In the genomic region with DNA sequence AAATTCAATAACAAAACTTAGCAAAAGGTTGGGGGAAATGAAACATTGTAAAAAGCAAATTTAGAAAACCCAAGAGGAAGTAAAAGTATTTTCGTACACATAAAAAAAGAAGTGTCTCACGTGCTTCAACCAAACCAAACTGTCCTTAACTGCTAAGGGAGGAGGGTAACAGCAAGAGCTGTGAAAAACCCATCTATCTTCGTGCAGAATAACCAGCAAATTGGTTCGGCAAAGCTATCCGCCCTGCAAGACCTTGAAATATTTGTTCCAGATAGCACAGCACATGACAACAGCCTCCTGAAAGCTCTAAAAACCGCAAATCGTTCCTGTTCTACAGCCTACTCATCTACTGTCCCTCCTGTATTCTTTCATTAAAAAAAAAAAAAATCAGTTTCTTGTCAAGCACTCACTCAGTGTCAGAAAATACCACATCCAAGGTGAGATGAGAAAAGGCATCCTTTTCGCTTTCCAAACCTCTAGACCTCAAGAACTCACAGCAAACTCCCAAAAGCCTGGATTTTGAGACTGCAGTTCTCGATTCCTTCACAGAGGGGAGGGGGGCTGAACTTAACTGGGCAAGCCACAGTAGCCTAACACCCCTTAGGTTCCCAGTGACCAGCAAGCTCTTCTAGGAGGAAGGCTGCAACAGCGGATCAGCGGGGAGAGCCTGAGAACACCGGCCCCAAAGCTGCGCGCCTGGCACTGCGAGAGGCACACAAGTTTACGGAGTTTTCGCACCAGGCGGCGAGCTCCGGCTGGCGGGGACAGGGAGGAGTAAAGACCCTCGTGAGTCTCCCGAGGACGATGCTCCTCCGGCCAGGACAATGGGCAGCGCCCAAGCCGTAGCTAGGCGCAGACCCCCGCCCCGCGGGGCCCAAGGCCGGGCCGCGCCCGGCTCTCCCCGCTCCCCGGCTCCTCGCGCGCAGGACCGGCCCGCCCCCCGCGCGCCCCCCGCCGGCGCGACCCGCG, we compare ENCODE assay signal across 8 mouse cellular contexts. TPM values are rescaled to one million over a fixed set of nuclear protein-coding genes. Genes with fewer than 3 reads are reported as not detected.
DNase-seq lines count a peak whose midpoint lies in the region; ATAC-seq and TF ChIP-seq lines count a peak whose summit lies in the region.

No protein-coding gene starts in this region.

- no peaks in the 10 kb centered on the region for H3K9me3 ChIP-seq in heart, embryonic 12.5 days (replicated peaks)
- H3K9me3 ChIP-seq in limb, embryonic 10.5 days (replicated peaks), result no peaks in the 10 kb centered on the region
- H3K9me3 ChIP-seq in midbrain, embryonic 14.5 days (ENCODE audit: control insufficient read depth, low read length), result no peaks in the 10 kb centered on the region

- peak; percentile 68 for ATAC-seq in heart, embryonic 12.5 days (ENCODE audit: insufficient number of reproducible peaks, low FRiP score)
- peak; percentile 83 for ATAC-seq in midbrain, embryonic 14.5 days (ENCODE audit: low FRiP score, low TSS enrichment)

- peak overlapping the region; percentile 68 for H3K4me3 ChIP-seq in cortical plate, adult 2 months (ENCODE audit: insufficient read depth, low read length)
- peak overlapping the region; percentile 89 for H3K4me3 ChIP-seq in heart, embryonic 12.5 days
- peak overlapping the region; percentile 88 for H3K4me3 ChIP-seq in limb, embryonic 10.5 days
- H3K4me3 ChIP-seq in midbrain, embryonic 14.5 days (replicated peaks; ENCODE audit: low read depth, low read length), result peak overlapping the region; percentile 70

- no peaks in the 10 kb centered on the region for H3K27me3 ChIP-seq in heart, embryonic 12.5 days (replicated peaks)
- H3K27me3 ChIP-seq in limb, embryonic 10.5 days (ENCODE audit: low read depth, poor library complexity, severe bottlenecking), result no peaks in the 10 kb centered on the region
- H3K27me3 ChIP-seq in midbrain, embryonic 14.5 days (ENCODE audit: control insufficient read depth, insufficient read depth, low read length), result no peaks in the 10 kb centered on the region

- no peaks in the 10 kb centered on the region for H3K36me3 ChIP-seq in heart, embryonic 12.5 days
- peaks cover 4% of the 10 kb centered on the region; the same call in 1 of the 2 replicates for H3K36me3 ChIP-seq in limb, embryonic 10.5 days
- H3K36me3 ChIP-seq in midbrain, embryonic 14.5 days (ENCODE audit: control insufficient read depth, insufficient read depth, low read length), result no peaks in the 10 kb centered on the region

- 2% methylated on average over 50 of the region's 51 CpGs for whole genome bisulfite sequencing in heart, embryonic 12.5 days
- WGBS in limb, embryonic 10.5 days, result 3% methylated on average over 51 of the region's 51 CpGs
- WGBS in midbrain, embryonic 14.5 days, result 4% methylated on average over 34 of the region's 51 CpGs

- H3K4me1 ChIP-seq in cortical plate, adult 2 months (ENCODE audit: control insufficient read depth, insufficient read depth, low read length), result peaks cover 13% of the 10 kb centered on the region
- H3K4me1 ChIP-seq in heart, embryonic 12.5 days (replicated peaks), result peaks cover 40% of the 10 kb centered on the region
- peaks cover 38% of the 10 kb centered on the region for H3K4me1 ChIP-seq in limb, embryonic 10.5 days
- H3K4me1 ChIP-seq in midbrain, embryonic 14.5 days (ENCODE audit: control insufficient read depth, insufficient read depth, low read length), result peaks cover 26% of the 10 kb centered on the region

- H3K4me2 ChIP-seq in heart, embryonic 12.5 days, result peak overlapping the region; percentile 83
- peak overlapping the region; percentile 89 for H3K4me2 ChIP-seq in midbrain, embryonic 14.5 days (ENCODE audit: low read length)

- TF ChIP-seq CTCF in cortical plate, adult 2 months (IDR thresholded peaks at IDR 0.05; ENCODE audit: extremely low read depth, insufficient read depth, low read length), result no peak

- H3K27ac ChIP-seq in cortical plate, adult 2 months (ENCODE audit: insufficient read depth, low read length), result peak overlapping the region; percentile 77; the same call in 1 of the 2 replicates
- peak overlapping the region; percentile 89 for H3K27ac ChIP-seq in heart, embryonic 12.5 days (ENCODE audit: poor library complexity, severe bottlenecking)
- peak overlapping the region; percentile 95 for H3K27ac ChIP-seq in limb, embryonic 10.5 days
- peak overlapping the region; percentile 87 for H3K27ac ChIP-seq in midbrain, embryonic 14.5 days (replicated peaks; ENCODE audit: low read depth, low read length)

- no peak for TF ChIP-seq POLR2A in cortical plate, adult 2 months (IDR thresholded peaks at IDR 0.05; ENCODE audit: extremely low read depth, insufficient read depth, low read length)

- DNase-seq in embryo, embryonic 10 days (ENCODE audit: low spot score), result peak; percentile 74
- no peak for DNase-seq in embryo, embryonic 11 days
- DNase-seq in CD8-positive naive resting alpha-beta T cell, adult 2 months (ENCODE audit: low read depth in 2 of 2, low spot score in 2 of 2), result peak; percentile 29 to 40
- DNase-seq in limb, embryonic 10.5 days (ENCODE audit: low spot score), result peak; percentile 79
- peak; percentile 15 for DNase-seq in midbrain, embryonic 14.5 days
- DNase-seq in urinary bladder, postnatal 36 days (ENCODE audit: low spot score in 2 of 2), result peak; percentile 38 to 44

- H3K9ac ChIP-seq in heart, embryonic 12.5 days, result peak overlapping the region; percentile 89
- H3K9ac ChIP-seq in midbrain, embryonic 14.5 days (replicated peaks; ENCODE audit: low read length), result peak overlapping the region; percentile 82

RNA-seq across cellular contexts. Expression of gene Lcmt1, which starts 0.5 kb away (rescaled TPM):
- polyA plus RNA-seq in cortical plate, adult 2 months (2012; rRNA removed), result 92.4 and 97.5 TPM in 2 replicates
- 37.5 and 38.5 TPM in 2 replicates for polyA plus RNA-seq in heart, embryonic 12.5 days (2016; fragmentation: Nextera tagmentation; extraction: Ambion mirVana)
- 51.4 and 55.6 TPM in 2 replicates for polyA plus RNA-seq in limb, embryonic 10.5 days (2016; fragmentation: Nextera tagmentation; extraction: Ambion mirVana)
- polyA plus RNA-seq in midbrain, embryonic 14.5 days (2014; fragmentation: Nextera tagmentation; extraction: Ambion mirVana), result 100 and 115 TPM in 2 replicates

RNA-seq across cellular contexts. Expression of gene Arhgap17, which starts 0.7 kb away (rescaled TPM):
- 17.2 and 20.1 TPM in 2 replicates for polyA plus RNA-seq in cortical plate, adult 2 months (2012; rRNA removed)
- polyA plus RNA-seq in heart, embryonic 12.5 days (2016; fragmentation: Nextera tagmentation; extraction: Ambion mirVana), result 23.0 and 25.4 TPM in 2 replicates
- polyA plus RNA-seq in limb, embryonic 10.5 days (2016; fragmentation: Nextera tagmentation; extraction: Ambion mirVana), result 28.6 and 31.5 TPM in 2 replicates
- polyA plus RNA-seq in midbrain, embryonic 14.5 days (2014; fragmentation: Nextera tagmentation; extraction: Ambion mirVana), result 8.1 and 12.0 TPM in 2 replicates
